Mouse (Mus musculus) MN1 (cell line): ENCODE measurements around the gene Slc7a15.

Source experiments
- DNase-seq: peaks from one replicate; pipeline ENCODE4 v3.0.0-alpha.2; 2016; ENCODE audit warnings: low spot score

Slc7a15 gene

DNA sequence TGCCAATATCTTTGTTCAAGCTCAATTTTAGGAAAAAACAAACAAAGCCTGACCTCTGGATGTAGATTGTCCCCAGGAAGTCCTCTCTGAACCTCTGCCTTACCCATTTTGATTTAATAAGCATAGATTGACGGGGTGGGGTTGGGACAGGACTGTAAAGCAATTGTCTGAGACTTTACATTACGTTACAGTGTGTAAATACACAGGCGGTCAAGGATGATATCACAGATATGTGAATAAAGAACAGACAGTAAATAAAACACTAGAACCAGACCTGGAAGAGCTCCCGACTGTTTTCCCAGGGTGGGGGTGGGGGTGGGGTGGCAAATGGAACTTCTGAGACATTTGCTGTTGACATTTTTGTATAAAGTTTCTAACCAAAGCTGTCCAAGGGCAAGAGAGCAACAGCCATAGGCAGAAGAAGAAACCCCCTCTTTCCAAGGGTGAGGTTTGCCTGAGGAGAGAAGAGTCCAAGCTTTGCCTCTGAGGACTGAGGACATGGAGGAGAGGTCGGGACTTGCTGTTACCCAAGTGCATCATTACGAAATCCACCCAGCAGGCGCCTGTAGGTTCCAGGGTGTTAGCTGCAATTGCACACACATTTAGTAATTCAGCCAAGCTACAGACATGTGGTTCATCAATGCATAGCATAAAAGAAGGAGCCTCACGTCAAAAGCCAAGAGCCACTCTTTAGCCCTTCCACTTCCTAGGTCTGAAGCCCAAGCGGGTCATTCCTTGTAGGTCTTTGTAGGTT, 91.7 kb downstream of the Slc7a15 start:
- DNase-seq = peak; percentile 54

DNA sequence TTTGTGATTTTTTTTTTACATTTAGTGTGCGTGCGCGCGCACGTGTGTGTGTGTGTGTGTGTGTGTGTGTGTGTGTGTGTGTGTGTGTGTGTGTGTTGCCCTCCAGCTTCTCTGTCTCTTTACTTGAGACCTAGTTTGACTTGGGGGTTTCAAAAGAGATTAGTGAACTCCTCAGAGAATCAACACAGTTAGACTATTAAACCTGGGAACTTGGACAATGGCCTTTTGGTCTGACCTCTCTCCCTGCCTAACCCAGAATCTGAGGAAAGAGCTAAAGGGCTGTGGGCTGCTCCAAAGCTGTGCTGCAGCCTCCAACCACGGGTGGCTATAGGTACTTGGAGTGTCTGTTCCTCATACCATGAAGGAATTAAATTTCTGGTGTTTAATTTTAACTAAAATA, 94.7 kb downstream of the Slc7a15 start:
- no peak for DNase-seq

DNA sequence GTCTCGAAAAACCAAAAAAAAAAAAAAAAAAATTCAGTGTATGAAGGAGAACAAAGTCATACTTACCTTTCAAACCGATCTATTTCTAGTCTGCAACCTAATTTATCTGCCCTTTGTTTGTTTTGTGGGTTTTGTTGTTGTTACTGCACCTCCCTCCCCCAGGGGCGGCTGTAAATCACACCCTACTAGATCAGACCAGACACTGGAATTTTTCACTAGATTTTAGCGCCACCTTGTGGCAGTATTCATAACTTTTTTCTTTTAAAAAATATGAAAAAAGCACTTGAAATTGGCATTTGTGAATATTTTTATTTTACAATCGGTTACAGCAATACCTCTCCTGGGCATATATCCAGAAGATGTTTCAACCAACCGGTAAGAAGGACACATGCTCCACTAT, 96.3 kb downstream of the Slc7a15 start:
- DNase-seq = peak; percentile 86

DNA sequence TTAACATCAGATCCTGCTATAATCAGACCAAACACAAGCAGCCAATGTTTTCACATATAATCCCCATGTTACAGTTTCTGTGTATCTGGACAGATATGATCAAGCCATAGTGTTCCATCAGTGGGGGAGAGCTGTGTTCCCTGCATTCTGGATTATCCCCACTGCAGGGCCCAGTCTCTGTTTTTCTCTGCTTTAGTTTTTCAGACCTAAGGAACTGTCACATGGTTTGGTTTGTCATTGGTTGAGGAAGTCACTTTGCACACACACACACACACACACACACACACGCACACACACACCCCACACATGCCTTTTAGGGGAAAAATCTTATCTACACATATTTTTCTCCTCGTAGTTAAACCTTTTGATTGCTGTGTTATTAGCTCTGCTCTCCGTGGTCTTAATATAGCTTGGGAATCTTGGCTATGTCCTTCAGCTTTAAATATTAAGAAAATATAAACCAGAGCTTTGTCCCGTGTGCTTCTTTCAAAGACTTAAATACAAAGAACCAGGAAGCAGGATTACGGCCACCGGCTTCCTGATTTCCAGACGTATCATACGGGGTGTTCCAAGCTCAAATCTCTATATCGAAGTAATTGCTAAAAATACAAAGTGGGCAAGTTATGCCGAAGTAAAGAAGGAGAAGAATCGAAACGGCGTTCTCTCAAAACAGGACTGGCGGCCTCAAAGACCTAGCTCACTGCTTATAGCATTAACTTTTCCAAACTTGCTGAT, 97.1 kb downstream of the Slc7a15 start:
- no peak for DNase-seq

DNA sequence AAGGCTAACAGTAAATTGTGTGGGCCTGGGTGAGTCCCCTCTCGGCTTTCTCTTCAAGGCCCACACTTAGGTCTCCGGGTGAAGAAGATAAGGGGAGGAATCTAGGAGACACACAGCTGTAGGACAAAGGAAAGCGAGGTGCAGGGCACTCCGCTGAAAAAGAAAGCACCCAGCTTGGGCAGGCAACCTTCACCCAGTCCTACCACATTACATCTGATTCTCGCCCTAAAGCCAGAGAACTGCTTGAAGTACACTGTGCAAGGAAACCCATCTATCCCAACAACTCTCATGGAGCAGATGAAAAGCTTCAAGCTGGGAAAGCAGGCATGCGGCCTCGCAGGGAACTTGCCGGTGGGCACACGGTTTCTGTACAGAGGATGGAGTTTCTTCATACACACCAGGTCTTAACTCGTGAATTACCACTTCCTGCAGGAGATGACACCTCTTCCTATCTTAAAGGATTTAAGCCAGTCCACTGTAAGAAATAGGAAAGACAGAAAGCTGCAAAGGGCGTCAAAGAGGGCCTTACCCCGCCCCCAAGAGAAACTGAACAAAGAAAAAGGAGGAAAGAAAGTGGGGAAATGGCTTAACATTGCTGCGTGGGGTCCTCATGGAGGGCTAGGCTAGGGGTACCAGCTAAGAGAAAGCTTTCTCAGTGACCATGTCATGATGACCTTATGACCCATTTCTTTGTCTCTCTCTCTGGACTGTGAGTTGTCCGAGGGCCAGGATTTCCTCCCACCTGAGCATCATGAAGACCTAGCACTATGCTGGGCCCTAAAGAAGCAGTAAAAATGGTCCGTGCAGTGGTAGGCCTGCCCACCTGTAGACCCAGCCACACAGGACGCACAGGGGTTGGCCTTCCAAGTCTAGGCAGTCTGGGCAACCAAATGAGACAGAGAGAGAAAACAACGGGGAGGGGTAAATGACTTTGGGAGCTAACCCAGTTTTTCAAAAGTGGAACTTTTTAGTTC, 98.0 kb downstream of the Slc7a15 start:
- no peak for DNase-seq

DNA sequence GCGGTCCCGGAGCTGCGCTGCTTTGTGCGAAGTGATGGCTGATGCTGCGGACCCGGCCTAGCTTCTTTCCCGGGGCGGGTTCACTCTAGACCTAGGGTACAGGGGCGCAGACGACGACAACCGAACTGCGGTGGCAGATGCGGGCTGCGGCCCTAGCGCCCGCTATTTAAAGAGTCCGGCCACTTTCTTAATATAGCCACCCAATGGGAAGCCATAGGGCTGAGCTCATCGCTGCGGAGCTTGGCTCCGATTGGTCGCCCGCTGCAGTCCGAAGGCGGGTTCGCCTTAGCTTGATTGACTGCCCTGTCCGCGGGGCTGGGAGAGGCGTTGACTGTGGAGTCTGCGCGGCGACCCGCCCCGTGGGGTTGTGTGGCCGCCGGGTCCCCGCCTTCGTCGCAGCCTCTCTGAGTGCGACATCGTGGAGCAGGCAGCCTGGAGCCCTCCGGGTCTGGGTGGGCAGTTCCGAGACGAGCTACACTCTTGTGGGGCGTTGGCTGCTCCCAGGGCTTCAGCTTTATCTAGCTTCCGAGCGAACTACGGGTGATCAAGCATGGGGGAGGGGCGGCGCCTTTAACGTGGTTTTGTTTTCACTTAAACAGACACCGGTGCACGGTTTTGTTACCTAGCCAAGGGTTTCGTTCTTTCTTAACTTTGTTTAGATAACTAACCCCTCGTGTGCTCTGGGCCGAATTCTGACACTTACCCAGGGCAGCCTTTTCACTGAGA, 98.8 kb downstream of the Slc7a15 start, which contains the start of gene Rhob:
Gene Rhob, minus strand, starts transcription at position 139 of the 726 bp plus-strand sequence.
- DNase-seq = peak; percentile 96

DNA sequence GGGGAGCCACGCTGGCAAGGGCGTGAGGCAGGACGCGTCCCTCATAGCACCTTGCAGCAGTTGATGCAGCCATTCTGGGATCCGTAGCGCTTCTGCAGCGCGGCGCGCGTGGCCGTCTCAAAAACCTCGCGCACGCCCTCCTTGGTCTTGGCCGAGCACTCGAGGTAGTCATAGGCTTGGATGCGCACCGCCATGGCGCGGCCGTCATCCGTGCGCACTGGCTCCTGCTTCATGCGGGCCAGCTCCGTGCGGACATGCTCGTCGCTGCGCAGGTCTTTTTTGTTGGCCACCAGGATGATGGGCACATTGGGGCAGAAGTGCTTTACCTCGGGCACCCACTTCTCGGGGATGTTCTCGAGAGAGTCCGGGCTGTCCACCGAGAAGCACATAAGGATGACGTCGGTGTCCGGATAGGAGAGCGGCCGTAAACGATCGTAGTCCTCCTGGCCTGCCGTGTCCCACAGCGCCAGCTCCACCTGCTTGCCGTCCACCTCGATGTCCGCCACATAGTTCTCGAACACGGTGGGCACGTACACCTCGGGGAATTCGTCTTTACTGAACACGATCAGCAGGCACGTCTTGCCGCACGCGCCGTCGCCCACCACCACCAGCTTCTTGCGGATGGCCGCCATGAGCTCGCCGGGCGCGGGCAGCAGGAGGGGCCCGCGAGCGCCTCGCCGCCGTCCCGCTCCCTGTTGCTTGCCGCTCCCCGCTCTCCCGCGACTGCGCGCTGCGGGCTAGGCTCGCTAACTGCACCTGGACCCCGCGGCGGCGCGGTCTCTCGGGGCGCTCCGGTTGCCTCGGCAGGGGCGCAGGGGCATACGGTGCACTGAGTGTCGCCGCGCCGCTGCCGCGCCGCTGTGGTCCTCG, 99.6 kb downstream of the Slc7a15 start:
- peak; percentile 79 for DNase-seq

DNA sequence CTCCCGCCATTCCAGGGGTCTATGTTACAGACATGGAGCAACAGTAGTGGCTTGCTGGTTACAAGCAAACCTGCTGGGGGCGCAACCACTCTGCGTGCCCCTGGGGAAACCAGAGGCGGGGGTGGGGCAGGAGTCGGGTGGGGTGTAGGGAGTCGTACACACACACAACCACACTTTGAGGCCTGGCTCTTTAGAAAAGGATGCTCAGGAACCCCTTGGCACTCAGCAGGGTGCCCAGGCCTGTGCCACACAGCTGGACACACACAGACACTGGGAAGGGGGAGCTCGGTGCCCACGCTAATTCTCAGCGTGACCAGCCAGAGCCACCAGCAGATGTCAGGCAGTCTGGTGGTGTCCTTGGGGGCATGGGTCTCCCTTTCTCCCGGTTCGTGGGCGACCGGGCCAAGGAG, 100.3 kb downstream of the Slc7a15 start:
- peak; percentile 67 for DNase-seq

DNA sequence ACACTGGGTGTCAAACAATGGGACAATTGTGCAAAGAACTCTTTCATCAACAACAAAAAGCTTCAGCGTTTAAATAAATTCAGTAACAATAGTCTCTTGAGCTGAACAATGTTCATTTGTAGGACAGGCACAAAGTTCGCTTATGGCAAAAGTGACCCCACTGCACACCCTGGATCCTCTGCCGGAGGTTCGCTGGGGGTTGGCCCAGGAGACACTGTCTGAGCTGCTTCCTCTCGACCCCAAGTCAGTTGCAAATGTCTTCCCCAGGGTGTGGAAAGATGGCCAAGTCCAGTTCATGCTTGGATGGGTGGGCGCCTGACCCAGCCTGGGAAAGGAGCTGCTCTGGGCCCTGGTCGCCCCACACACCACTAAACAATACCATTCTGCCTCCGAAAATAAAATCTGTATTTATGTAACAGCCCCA, 100.7 kb downstream of the Slc7a15 start:
- DNase-seq = no peak

DNA sequence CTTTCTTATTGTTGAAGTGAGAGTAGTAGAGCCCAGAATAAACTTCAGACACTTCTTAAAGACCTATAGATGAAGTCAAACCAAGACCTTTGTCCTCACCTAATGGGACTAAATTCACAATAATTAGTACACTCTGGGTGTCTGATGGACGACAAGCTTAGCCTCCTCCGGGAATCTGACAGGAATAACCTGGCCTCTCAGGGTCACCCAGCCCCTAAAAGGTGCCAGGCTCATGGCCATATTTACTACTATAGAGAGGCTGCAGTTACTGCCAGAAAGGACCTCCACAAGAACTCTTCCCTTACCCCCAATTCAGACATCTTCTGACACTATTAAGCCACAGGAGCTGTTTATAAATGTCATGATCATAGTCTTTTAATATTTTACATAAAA, 101.6 kb downstream of the Slc7a15 start:
- DNase-seq = no peak

DNA sequence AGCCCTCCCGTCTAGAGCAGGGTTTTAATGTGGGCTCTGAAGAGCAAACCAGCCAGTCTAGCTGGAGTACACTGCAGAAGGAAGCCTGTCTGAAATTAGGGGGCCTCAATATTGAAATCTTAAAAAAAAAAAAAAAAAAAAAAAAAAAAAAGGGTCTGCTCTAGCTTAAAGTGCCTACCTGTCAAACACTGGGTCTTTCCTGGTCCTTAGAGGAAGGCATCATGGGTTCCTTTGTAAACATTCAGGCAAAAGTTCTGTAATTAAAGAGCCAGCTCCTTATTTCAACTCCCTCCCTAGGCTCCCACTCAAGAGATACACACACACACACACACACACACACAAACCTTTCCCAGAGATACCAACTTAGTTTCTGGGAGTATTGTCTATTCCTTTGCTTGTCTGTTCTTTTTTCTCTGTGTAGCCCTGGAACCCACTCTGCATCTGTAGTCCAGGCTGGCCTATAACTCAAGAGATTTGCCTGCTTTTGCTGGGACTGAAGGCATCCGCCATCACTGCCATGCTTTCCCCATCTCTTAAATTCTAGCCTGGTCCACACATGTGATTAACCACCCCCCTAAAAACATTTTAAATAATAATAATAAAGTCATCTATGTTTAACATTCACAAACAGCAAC, 102.1 kb downstream of the Slc7a15 start:
- DNase-seq = no peak

DNA sequence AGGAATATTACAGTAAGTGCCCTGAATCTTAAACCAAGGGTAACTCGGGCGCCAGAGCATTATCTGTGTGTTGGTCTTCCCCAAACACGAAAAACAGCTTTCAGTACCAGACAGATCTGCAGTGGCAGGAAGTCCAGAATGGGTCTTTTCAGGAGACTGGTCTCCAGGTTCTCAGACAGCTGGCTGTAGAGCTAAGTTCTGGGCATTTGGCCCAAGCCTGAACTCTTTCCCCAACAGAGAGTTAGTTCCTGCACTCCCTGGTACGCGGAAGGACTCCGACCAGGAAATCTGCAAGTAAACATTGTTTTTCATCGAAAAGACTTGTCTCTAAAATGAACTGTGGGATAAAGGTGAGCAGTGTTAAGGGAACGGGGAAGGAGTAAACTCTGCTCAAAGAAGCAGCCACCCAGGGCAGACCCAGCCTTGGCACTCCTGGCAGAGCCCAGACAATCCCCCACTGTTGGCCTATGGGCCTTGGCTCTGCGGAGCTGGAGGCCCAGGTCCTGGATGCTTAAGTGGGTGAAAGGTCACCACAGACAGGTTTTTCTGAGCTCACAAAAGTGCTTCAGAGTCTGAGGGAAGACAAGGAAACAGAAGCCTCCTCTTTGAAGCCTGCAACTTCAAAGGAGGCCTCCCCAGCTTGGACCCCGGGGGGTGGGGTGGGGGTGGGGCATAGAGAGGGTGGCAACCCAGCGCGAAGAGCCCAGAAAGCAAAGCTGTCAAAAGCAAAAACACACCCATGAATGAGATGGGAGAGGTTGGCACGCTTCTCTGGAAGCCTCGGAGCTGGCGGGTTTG, 102.8 kb downstream of the Slc7a15 start:
- no peak for DNase-seq

DNA sequence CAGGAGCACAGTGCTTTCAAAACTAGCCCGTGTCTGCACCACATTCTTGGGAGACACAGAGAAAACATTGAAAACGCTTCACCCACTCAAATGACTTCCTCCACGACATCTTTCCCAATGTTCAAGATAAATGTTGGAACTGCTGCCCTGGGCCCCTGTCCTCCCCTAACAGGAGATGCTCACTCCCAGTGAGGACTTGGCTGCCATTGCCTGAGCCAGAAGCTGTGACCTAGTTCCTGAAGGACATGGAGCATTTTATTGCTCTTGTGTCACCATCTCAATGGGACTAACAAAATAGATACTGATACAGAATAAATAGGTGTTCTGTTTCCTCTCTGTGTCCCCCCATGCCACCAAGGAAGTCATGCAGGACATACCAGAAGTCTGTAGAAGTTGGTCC, 104.2 kb downstream of the Slc7a15 start:
- no peak for DNase-seq

DNA sequence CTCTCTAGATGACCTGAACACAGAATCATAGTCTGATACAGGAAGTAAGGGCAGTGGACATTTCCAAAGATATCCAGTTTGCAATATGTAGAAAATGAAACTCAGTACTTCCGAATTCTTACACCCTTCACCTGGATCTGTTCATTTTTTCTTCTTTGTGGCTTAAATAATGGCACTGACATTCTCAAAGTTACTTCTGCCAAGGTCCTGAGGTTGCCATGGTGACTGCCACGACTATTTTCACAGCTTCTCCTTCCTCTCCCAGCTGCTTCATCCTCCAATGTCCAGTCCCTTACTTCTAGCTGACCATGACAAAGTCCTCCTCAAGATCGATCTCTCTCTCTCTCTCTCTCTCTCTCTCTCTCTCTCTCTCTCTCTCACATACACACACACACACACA, 105.5 kb downstream of the Slc7a15 start:
- DNase-seq = no peak

DNA sequence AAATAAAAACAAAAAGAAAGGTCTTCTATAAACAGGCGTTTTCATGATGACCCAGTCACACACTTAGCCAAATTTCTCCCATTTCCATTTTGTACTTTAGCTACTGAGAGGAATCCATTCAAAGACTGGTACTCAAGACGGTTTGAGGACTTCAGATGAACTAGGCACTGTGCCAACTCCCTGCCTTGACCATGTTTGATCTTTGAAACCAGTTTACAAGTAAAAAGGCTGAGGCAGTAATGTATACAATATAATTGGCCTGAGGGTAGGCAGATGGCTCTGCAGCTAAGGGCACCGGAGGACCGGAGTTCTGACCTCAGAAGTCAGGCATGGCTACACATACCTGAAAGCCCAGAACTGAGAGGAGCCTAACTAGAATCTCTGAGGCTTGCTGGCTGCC, 109.8 kb downstream of the Slc7a15 start:
- no peak for DNase-seq

DNA sequence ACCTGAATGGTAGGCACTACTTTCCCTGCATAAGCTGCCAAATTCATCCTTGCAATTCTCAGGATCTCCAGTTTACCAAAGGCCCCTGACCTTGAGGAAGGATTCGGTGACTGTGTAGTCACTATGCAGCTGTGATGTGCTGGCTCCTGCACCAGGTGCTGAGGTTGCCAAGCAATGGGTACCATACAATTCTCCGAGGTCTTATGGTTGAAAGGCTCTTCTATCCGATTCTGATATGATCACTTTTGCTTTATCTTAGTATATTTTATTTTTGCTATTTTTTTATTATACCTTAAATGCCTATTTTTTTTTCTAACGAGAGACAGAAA, 110.2 kb downstream of the Slc7a15 start:
- peak; percentile 55 for DNase-seq

DNA sequence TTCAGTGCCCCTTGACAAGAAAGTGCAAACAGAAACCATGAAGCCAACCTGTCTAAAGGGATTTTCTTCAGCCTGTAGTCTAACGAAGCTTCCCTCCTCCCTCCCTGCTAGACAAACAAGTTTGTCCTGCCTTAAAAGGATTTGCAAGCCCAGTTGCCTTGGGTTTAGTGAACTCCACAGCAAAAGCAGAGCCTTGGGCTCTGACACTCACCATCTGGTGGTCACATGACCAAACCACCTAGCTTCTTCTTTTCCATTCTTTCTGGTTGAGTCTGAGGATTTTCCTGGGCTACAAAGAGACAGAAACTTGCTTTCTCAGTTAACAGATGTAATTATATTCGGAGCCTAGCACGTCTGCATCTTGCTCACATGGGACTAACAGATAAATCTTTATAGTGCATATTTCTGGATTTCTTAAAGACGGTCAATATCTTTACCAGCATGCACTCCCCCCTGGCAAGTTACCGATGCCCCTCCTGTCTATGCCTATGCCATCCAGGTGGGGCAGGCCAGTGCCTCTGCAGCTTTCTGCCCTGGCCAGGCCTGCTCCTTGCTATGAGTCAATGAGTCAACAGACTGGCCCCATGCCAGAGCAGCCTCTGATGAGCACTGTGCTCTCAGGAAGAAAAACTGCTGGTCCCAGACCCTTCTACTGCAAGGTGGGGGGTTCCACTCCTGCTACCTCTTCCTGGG, 110.8 kb downstream of the Slc7a15 start:
- peak; percentile 92 for DNase-seq

DNA sequence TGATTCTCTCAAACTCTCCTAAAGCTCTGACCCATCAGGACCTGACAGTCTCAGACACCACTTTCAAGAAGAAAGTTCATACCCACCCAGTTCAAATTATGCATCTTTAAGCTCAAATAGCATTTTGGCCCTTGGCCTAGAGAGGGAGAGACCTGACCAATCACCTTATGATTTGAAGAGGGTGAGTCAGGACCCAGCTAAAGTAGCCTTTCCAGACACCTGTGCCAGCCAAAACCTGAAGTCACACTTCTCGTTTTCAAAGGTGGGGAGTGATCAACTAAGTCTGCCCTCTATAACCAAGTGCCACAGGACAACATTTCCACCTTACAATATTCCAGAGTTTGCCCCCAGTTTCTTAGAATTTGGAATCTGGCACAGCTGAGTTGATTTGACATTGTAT, 111.6 kb downstream of the Slc7a15 start:
- DNase-seq = no peak

DNA sequence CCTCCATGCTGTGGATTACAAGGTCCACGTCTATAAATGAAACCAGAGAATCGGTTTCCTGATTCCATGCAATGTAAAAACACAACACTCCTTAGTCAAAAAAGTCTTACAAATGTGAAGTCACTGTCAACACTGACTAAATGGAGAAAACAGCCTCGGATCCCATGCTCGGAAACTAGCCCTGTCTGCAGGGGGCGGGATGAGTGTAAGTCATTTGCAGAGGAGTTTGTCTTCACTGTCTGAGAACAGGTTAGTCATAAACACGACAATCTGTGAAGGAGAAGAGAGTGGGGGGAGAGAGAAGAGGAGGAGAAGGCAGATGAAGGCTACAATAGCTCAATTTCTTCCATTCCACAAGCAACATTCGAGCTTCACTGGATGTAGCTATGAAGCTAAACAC, 113.6 kb downstream of the Slc7a15 start:
- DNase-seq = no peak
